Mouse (Mus musculus): ENCODE data around the gene A3galt2. TPM values are rescaled to one million over a fixed set of nuclear protein-coding genes. Genes with fewer than 3 reads are reported as not detected.

Gene A3galt2
- polyA plus RNA-seq, 1 experiment from 2014 or later: 0.18 TPM

DNA sequence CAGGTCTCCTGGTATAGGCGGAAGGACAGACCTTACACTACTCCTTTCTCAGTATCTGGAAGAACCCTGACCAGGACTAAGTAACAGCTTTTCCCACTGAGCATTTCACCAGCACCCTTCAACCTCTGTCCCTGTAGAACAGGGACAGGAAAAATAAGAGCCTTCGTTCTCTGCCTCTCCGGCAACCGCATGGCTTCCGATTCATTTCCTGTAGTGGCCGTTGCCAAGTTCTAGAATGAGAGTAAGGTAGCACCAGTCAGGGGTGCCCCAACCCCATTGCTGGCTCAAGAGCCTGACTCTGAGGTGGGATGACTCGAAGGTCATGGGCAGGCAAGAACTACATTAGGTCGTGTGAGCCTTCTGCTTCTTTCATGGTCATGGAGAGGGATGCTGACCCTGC is 10.0 kb upstream of the A3galt2 start:
- no peaks in the 10 kb centered on the region for H3K27me3 ChIP-seq (ENCODE audit: control insufficient read depth, insufficient read depth, low read length)
- no peak overlapping the region for H3K9ac ChIP-seq (ENCODE audit: low read length)
- DNase-seq (ENCODE audit: low spot score, missing footprints) (no peak), ATAC-seq (ENCODE audit: low FRiP score) (no peak)
- H3K4me3 ChIP-seq (ENCODE audit: low read depth, low read length): no peak overlapping the region
- H3K27ac ChIP-seq (ENCODE audit: low read depth, low read length): no peak overlapping the region
- H3K9me3 ChIP-seq (ENCODE audit: control insufficient read depth, low read length): no peaks in the 10 kb centered on the region
- H3K4me2 ChIP-seq: no peak overlapping the region
- peaks cover 56% of the 10 kb centered on the region for H3K36me3 ChIP-seq (ENCODE audit: control insufficient read depth, insufficient read depth, low read length)
- WGBS: 94% methylated on average over 8 of the region's 8 CpGs
- peaks cover 4% of the 10 kb centered on the region for H3K4me1 ChIP-seq (ENCODE audit: control insufficient read depth, insufficient read depth, low read length)

DNA sequence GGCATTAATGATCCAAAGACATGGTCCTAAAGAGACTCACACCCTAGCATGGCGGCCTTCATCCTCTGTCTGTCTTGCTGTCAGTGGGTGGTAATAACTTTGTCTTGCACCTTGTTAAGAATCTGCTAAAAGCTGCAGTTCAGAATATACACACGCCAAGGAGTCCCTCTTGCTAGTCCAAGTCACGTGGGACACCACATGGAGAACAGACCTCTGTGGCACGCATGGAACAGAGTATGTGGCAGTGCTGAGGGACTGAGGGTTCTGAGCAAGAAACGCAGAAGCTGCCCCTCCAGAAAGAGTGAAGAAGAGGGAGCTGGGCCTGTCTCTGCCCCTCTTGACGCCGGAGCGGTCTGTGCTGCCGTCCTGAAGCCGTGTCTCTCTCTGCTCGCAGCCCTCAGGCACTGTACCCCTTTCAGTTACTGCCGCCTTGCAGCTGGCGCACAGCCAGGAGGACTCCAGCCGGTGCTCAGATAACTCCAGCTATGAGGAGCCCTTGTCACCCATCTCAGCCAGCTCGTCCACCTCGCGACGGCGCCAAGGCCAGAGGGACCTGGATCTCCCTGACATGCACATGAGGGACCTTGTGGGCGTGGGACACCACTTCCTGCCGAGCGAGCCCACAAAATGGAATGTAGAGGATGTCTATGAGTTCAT is 7.4 kb upstream of the A3galt2 start:
- DNase-seq (ENCODE audit: low spot score, missing footprints) (no peak), ATAC-seq (ENCODE audit: low FRiP score) (no peak)
- Histone ChIP-seq H3K4me2 (no peak overlapping the region), H3K4me3 (ENCODE audit: low read depth, low read length) (no peak overlapping the region), H3K9me3 (ENCODE audit: control insufficient read depth, low read length) (no peaks in the 10 kb centered on the region), H3K9ac (ENCODE audit: low read length) (no peak overlapping the region), H3K36me3 (ENCODE audit: control insufficient read depth, insufficient read depth, low read length) (peaks cover 76% of the 10 kb centered on the region), H3K27ac (ENCODE audit: low read depth, low read length) (no peak overlapping the region), H3K4me1 (ENCODE audit: control insufficient read depth, insufficient read depth, low read length) (no peaks in the 10 kb centered on the region), H3K27me3 (ENCODE audit: control insufficient read depth, insufficient read depth, low read length) (no peaks in the 10 kb centered on the region)
- WGBS: 92% methylated on average over 22 of the region's 22 CpGs

DNA sequence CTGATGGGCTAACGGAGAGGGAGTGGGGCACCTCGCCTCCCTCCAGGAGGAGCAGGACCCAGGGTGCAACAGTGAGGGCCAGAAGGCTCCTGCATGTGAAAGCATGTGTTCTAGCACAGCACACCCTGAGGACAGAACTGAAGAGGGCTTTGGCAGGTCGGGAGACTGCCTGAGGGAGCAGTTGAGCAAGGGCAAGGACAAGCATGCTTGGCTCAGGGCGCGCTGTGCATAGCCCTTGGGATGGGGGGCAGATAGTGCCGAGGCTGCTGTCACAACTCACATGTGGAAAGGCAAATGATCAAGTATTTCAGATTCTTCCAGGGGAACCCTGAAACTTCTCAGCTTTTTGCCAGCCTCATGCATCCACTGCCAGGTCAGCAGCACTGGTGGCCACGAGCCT is 6.9 kb upstream of the A3galt2 start:
- 93% methylated on average over 7 of the region's 7 CpGs for WGBS
- Histone ChIP-seq H3K9me3 (ENCODE audit: control insufficient read depth, low read length) (no peaks in the 10 kb centered on the region), H3K4me2 (no peak overlapping the region), H3K9ac (ENCODE audit: low read length) (no peak overlapping the region), H3K27me3 (ENCODE audit: control insufficient read depth, insufficient read depth, low read length) (no peaks in the 10 kb centered on the region), H3K4me1 (ENCODE audit: control insufficient read depth, insufficient read depth, low read length) (no peaks in the 10 kb centered on the region), H3K27ac (ENCODE audit: low read depth, low read length) (no peak overlapping the region), H3K36me3 (ENCODE audit: control insufficient read depth, insufficient read depth, low read length) (peaks cover 80% of the 10 kb centered on the region), H3K4me3 (ENCODE audit: low read depth, low read length) (no peak overlapping the region)
- DNase-seq (ENCODE audit: low spot score, missing footprints) (no peak), ATAC-seq (ENCODE audit: low FRiP score) (no peak)

GRCm38 (mm10) chr4:128751006-128751405 is 4.2 kb upstream of the A3galt2 start:
- H3K27me3 ChIP-seq (ENCODE audit: control insufficient read depth, insufficient read depth, low read length): no peaks in the 10 kb centered on the region
- peaks cover 2% of the 10 kb centered on the region; the same call in 1 of the 2 replicates for H3K4me1 ChIP-seq (ENCODE audit: control insufficient read depth, insufficient read depth, low read length)
- no peak overlapping the region for H3K4me3 ChIP-seq (ENCODE audit: low read depth, low read length)
- ATAC-seq (ENCODE audit: low FRiP score): no peak
- H3K4me2 ChIP-seq: no peak overlapping the region
- H3K9me3 ChIP-seq (ENCODE audit: control insufficient read depth, low read length): no peaks in the 10 kb centered on the region
- H3K27ac ChIP-seq (ENCODE audit: low read depth, low read length): no peak overlapping the region
- no peak overlapping the region for H3K9ac ChIP-seq (ENCODE audit: low read length)
- WGBS: 61% methylated on average over 5 of the region's 5 CpGs
- peaks cover 69% of the 10 kb centered on the region for H3K36me3 ChIP-seq (ENCODE audit: control insufficient read depth, insufficient read depth, low read length)
- no peak for DNase-seq (ENCODE audit: low spot score, missing footprints)

DNA sequence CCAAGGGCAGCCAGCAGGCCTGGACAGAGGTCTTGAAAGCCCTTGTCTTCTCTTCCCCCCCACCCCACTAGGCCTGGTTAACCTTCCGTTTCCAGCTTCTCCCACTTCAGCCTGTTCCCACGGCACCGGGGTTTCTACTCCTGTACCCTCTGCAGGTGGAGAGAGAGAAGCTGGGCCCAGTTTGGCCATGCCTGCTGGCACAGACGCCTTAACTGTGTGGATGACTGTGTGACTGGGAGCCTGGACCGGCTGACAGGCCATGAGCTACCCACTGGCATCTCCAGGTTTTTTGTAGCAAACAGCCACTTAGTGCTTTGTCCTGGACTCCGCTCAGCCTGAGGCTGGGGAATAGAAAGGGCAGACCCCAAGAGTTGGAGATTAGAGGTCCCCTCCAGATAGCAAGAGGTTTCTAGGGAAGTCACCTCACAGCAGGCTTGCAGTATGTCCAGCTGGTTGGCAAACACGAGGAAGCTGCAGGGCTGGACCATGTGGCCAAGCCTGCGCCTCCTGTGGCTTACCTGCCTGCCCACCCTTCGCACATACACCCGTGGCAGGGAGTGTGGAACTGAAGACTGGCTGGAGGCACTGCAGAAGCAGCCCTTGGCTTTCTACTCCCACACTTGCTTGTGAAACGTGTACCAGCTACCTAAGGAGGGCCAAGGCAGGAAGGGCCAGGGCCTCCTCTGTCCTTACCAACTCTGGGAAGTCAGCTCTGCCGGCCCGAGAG is 3.0 kb upstream of the A3galt2 start:
- 92% methylated on average over 13 of the region's 13 CpGs for WGBS
- Histone ChIP-seq H3K36me3 (ENCODE audit: control insufficient read depth, insufficient read depth, low read length) (peaks cover 57% of the 10 kb centered on the region), H3K27ac (ENCODE audit: low read depth, low read length) (no peak overlapping the region), H3K4me3 (ENCODE audit: low read depth, low read length) (no peak overlapping the region), H3K27me3 (ENCODE audit: control insufficient read depth, insufficient read depth, low read length) (no peaks in the 10 kb centered on the region), H3K4me2 (no peak overlapping the region), H3K4me1 (ENCODE audit: control insufficient read depth, insufficient read depth, low read length) (peaks cover 2% of the 10 kb centered on the region; the same call in 1 of the 2 replicates), H3K9ac (ENCODE audit: low read length) (no peak overlapping the region), H3K9me3 (ENCODE audit: control insufficient read depth, low read length) (no peaks in the 10 kb centered on the region)
- no peak for DNase-seq (ENCODE audit: low spot score, missing footprints)
- ATAC-seq (ENCODE audit: low FRiP score): no peak

- no peak overlapping the region for H3K27ac ChIP-seq (ENCODE audit: low read depth, low read length)
- peaks cover 2% of the 10 kb centered on the region; the same call in 1 of the 2 replicates for H3K4me1 ChIP-seq (ENCODE audit: control insufficient read depth, insufficient read depth, low read length)
- no peak overlapping the region for H3K4me3 ChIP-seq (ENCODE audit: low read depth, low read length)
- no peak overlapping the region for H3K4me2 ChIP-seq
- H3K27me3 ChIP-seq (ENCODE audit: control insufficient read depth, insufficient read depth, low read length): no peaks in the 10 kb centered on the region
- no peaks in the 10 kb centered on the region for H3K9me3 ChIP-seq (ENCODE audit: control insufficient read depth, low read length)
- ATAC-seq (ENCODE audit: low FRiP score): no peak
- H3K36me3 ChIP-seq (ENCODE audit: control insufficient read depth, insufficient read depth, low read length): peaks cover 44% of the 10 kb centered on the region
- no peak for DNase-seq (ENCODE audit: low spot score, missing footprints)
- no peak overlapping the region for H3K9ac ChIP-seq (ENCODE audit: low read length)
- 89% methylated on average over 7 of the region's 7 CpGs for WGBS
Observed at GRCm38 (mm10) chr4:128753571-128753970, 1.6 kb upstream of the A3galt2 start.

- Histone ChIP-seq H3K36me3 (ENCODE audit: control insufficient read depth, insufficient read depth, low read length) (peaks cover 25% of the 10 kb centered on the region), H3K27ac (ENCODE audit: low read depth, low read length) (peak overlapping the region; percentile 20; the same call in 1 of the 2 replicates), H3K4me1 (ENCODE audit: control insufficient read depth, insufficient read depth, low read length) (peaks cover 2% of the 10 kb centered on the region; the same call in 1 of the 2 replicates), H3K27me3 (ENCODE audit: control insufficient read depth, insufficient read depth, low read length) (no peaks in the 10 kb centered on the region), H3K9me3 (ENCODE audit: control insufficient read depth, low read length) (no peaks in the 10 kb centered on the region), H3K4me3 (ENCODE audit: low read depth, low read length) (no peak overlapping the region), H3K9ac (ENCODE audit: low read length) (no peak overlapping the region), H3K4me2 (no peak overlapping the region)
- ATAC-seq (ENCODE audit: low FRiP score): no peak; the same call in 1 of the 2 replicates
- no peak for DNase-seq (ENCODE audit: low spot score, missing footprints)
- WGBS: 82% methylated on average over 7 of the region's 7 CpGs
Observed at GRCm38 (mm10) chr4:128755900-128756299, 736 bp downstream of the A3galt2 start.

DNA sequence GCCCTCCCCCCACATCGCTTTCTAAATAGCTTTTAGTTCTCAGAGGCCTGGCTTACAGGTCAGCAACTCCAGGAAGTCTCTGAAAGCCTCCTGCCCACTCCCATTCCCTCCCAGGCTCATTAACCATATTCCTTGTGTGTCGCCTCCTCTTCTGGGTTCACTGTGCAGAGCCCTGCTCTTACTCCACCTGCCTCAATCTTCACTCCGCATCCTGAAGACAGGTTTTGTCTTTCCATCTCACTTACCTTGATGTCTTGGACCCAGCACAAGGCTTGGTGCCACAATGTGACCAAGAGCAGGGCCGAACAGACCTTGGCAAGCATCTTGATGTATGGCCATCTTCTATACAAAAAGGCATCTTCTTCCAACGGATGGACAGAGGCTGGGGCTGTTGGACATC is 4.0 kb downstream of the A3galt2 start:
- no peak overlapping the region for H3K4me3 ChIP-seq (ENCODE audit: low read depth, low read length)
- H3K27ac ChIP-seq (ENCODE audit: low read depth, low read length): no peak overlapping the region
- WGBS: 84% methylated on average over 5 of the region's 5 CpGs
- H3K9me3 ChIP-seq (ENCODE audit: control insufficient read depth, low read length): peaks cover 9% of the 10 kb centered on the region; the same call in 1 of the 2 replicates
- H3K9ac ChIP-seq (ENCODE audit: low read length): no peak overlapping the region
- H3K27me3 ChIP-seq (ENCODE audit: control insufficient read depth, insufficient read depth, low read length): no peaks in the 10 kb centered on the region
- no peaks in the 10 kb centered on the region for H3K4me1 ChIP-seq (ENCODE audit: control insufficient read depth, insufficient read depth, low read length)
- H3K36me3 ChIP-seq (ENCODE audit: control insufficient read depth, insufficient read depth, low read length): peaks cover 3% of the 10 kb centered on the region; the same call in 1 of the 2 replicates
- ATAC-seq (ENCODE audit: low FRiP score): no peak
- H3K4me2 ChIP-seq: no peak overlapping the region
- DNase-seq (ENCODE audit: low spot score, missing footprints): no peak

DNA sequence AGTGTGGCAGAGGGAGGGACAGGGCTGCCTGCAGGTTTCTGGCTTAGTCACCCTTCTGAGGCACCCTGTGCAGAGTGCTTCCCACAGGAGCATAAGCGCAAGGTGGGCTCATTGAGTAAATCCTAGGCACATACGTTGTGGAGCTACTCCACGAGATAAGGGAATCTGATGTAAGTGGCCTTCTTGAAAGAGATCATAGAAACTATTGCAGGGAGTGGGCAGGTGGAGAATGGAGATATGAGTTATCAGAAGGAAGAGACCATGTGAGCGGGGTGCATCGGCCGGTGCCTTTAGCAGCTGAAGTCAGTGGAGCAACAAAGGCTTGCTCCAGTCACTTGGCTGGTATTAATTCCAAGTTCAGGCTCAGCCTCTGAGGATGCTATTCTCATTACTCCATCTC is 4.9 kb downstream of the A3galt2 start:
- peaks cover 3% of the 10 kb centered on the region; the same call in 1 of the 2 replicates for H3K36me3 ChIP-seq (ENCODE audit: control insufficient read depth, insufficient read depth, low read length)
- no peak overlapping the region for H3K27ac ChIP-seq (ENCODE audit: low read depth, low read length)
- no peak overlapping the region for H3K4me2 ChIP-seq
- no peak for ATAC-seq (ENCODE audit: low FRiP score)
- no peak for DNase-seq (ENCODE audit: low spot score, missing footprints)
- no peaks in the 10 kb centered on the region for H3K27me3 ChIP-seq (ENCODE audit: control insufficient read depth, insufficient read depth, low read length)
- H3K9ac ChIP-seq (ENCODE audit: low read length): no peak overlapping the region
- H3K4me3 ChIP-seq (ENCODE audit: low read depth, low read length): no peak overlapping the region
- H3K4me1 ChIP-seq (ENCODE audit: control insufficient read depth, insufficient read depth, low read length): no peaks in the 10 kb centered on the region
- peaks cover 9% of the 10 kb centered on the region; the same call in 1 of the 2 replicates for H3K9me3 ChIP-seq (ENCODE audit: control insufficient read depth, low read length)
- 95% methylated on average over 6 of the region's 6 CpGs for WGBS
